Mouse (Mus musculus) ES-E14 (cell line): ENCODE data around the gene Zfp882.

Experiments
- CHD2 ChIP-seq: IDR thresholded peaks from 2 replicates; pipeline ENCODE4 v1.6.1; 2014; ENCODE audit warnings: mild to moderate bottlenecking, low read depth, low read length, inconsistent platforms
- HCFC1 ChIP-seq: IDR thresholded peaks from 2 replicates; pipeline ENCODE4 v1.6.1; 2012; ENCODE audit warnings: low read length, inconsistent platforms, borderline replicate concordance; ENCODE audit not compliant: insufficient read depth

DNA sequence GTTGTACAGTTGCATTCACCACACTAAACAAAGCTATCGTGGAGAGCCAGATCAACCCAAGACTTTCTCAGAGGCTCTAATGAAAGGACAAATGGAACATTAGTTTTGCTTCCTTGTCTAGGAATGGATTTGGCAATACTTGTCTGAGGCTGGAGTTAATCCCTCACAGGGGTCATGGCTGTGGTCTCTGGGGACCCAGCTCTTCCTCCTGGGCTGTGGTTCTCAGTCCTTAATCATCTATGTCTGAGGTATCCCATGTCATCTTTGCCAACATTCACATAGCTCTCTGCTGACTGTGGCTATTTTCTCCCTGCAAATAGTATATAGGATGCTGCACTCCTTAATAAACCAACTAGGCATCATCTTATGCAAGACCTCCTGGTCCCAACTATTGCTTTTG is 33.4 kb downstream of the Zfp882 start:
- TF ChIP-seq CHD2 (no peak), HCFC1 (no peak)
